Mouse (Mus musculus) heart, embryonic 16.5 days (tissue): ENCODE measurements around the gene Mkln1. TPM values are rescaled to one million over a fixed set of nuclear protein-coding genes. Genes with fewer than 3 reads are reported as not detected.

Experiments used
- ATAC-seq: fragments of 200-750 bp; cut with Nextera tagmentation; replicated peaks from 2 replicates; pipeline ENCODE4 v1.8.0; 2017; ENCODE audit warnings: moderate number of reproducible peaks; ENCODE audit not compliant: insufficient read depth, low FRiP score; ENCODE audit errors: extremely low read depth
- H3K27ac ChIP-seq: fragments of 300-500 bp; sonication (generic); 2 replicates; pipeline ENCODE4 v1.5.1; 2014; ENCODE audit warnings: mild to moderate bottlenecking, low read length, control low read depth, moderate library complexity
- H3K27me3 ChIP-seq: fragments of 300-500 bp; sonication (generic); 2 replicates; pipeline ENCODE4 v1.6.1; 2014; ENCODE audit warnings: low read length, mixed read lengths; ENCODE audit not compliant: control insufficient read depth, insufficient read depth
- H3K36me3 ChIP-seq: fragments of 300-500 bp; sonication (generic); 2 replicates; pipeline ENCODE4 v1.6.1; 2014; ENCODE audit not compliant: control insufficient read depth, insufficient read depth
- H3K4me1 ChIP-seq: fragments of 300-500 bp; sonication (generic); 2 replicates; pipeline ENCODE4 v1.6.1; 2014; ENCODE audit warnings: low read length, mixed read lengths; ENCODE audit not compliant: control insufficient read depth, insufficient read depth
- H3K4me2 ChIP-seq: fragments of 300-500 bp; sonication (generic); 2 replicates; pipeline ENCODE4 v1.6.1; 2014; ENCODE audit warnings: low read depth, mild to moderate bottlenecking, control low read depth, low read length
- H3K4me3 ChIP-seq: fragments of 300-500 bp; sonication (generic); 2 replicates; pipeline ENCODE4 v1.5.1; 2014; ENCODE audit warnings: mild to moderate bottlenecking, control low read depth, low read length
- H3K9ac ChIP-seq: fragments of 300-500 bp; sonication (generic); 2 replicates; pipeline ENCODE4 v1.6.1; 2014; ENCODE audit warnings: low read length, control low read depth
- H3K9me3 ChIP-seq: fragments of 300-500 bp; sonication (generic); replicated peaks from 2 replicates; pipeline ENCODE4 v1.6.1; 2016; ENCODE audit warnings: low read length; ENCODE audit not compliant: control insufficient read depth
- WGBS: fragments of 180-500 bp; shearing (Covaris S2); extraction: QIAGEN DNeasy Blood & Tissue Kit; methylation state at CpG from one replicate; pipeline ENCODE4 v1.1.7; 2014; 5-methylcytosine and 5-hydroxymethylcytosine counted together
- polyA plus RNA-seq: library from polyadenylated mRNA; unstranded; fragments of >200 nt; fragmentation: Nextera tagmentation; extraction: Ambion mirVana; gene quantifications from 2 replicates; pipeline ENCODE4 v1.2.1, GENCODE M21; 2015

Gene Mkln1
- polyA plus RNA-seq, 1 experiment from 2014 or later: 228 TPM

GRCm38 (mm10) chr6:31413556-31413955 is 15.0 kb downstream of the Mkln1 start:
- Histone ChIP-seq H3K4me1 (peaks cover 39% of the 10 kb centered on the region), H3K4me2 (no peak overlapping the region), H3K4me3 (no peak overlapping the region), H3K27ac (no peak overlapping the region), H3K9me3 (no peaks in the 10 kb centered on the region; the same call in 1 of the 2 replicates), H3K27me3 (no peaks in the 10 kb centered on the region), H3K9ac (no peak overlapping the region), H3K36me3 (no peaks in the 10 kb centered on the region)
- ATAC-seq: no peak

- H3K4me2 ChIP-seq: no peak overlapping the region
- WGBS: 9% methylated on average over 1 of the region's 1 CpGs
- ATAC-seq: no peak
- no peak overlapping the region for H3K4me3 ChIP-seq
- no peaks in the 10 kb centered on the region for H3K27me3 ChIP-seq
- no peaks in the 10 kb centered on the region; the same call in 1 of the 2 replicates for H3K9me3 ChIP-seq
- peaks cover 38% of the 10 kb centered on the region for H3K4me1 ChIP-seq
- H3K27ac ChIP-seq: no peak overlapping the region
- no peak overlapping the region for H3K9ac ChIP-seq
- no peaks in the 10 kb centered on the region for H3K36me3 ChIP-seq
Observed at GRCm38 (mm10) chr6:31414303-31414702, 15.8 kb downstream of the Mkln1 start.

GRCm38 (mm10) chr6:31425428-31425827 is 26.9 kb downstream of the Mkln1 start:
- Histone ChIP-seq H3K36me3 (peaks cover 13% of the 10 kb centered on the region), H3K4me2 (no peak overlapping the region), H3K4me3 (no peak overlapping the region), H3K4me1 (0 out of 2 replicates have a peak, but pooled peaks cover 3% of the 10 kb centered on the region), H3K9ac (no peak overlapping the region), H3K9me3 (no peaks in the 10 kb centered on the region), H3K27me3 (no peaks in the 10 kb centered on the region), H3K27ac (no peak overlapping the region)
- 34% methylated on average over 3 of the region's 3 CpGs for WGBS
- no peak for ATAC-seq

- Histone ChIP-seq H3K27ac (no peak overlapping the region), H3K4me1 (no peaks in the 10 kb centered on the region), H3K27me3 (no peaks in the 10 kb centered on the region), H3K36me3 (peaks cover 12% of the 10 kb centered on the region), H3K9ac (no peak overlapping the region), H3K4me3 (no peak overlapping the region), H3K4me2 (no peak overlapping the region), H3K9me3 (no peaks in the 10 kb centered on the region)
- WGBS: 57% methylated on average over 2 of the region's 2 CpGs
- no peak for ATAC-seq
Observed at GRCm38 (mm10) chr6:31437264-31437663, 38.7 kb downstream of the Mkln1 start.

- H3K4me2 ChIP-seq: no peak overlapping the region
- H3K36me3 ChIP-seq: peaks cover 6% of the 10 kb centered on the region; the same call in 1 of the 2 replicates
- no peaks in the 10 kb centered on the region for H3K9me3 ChIP-seq
- H3K9ac ChIP-seq: no peak overlapping the region
- H3K27ac ChIP-seq: no peak overlapping the region
- H3K4me3 ChIP-seq: no peak overlapping the region
- H3K4me1 ChIP-seq: no peaks in the 10 kb centered on the region
- no peak for ATAC-seq
- WGBS: 79% methylated on average over 1 of the region's 1 CpGs
- no peaks in the 10 kb centered on the region for H3K27me3 ChIP-seq
Observed at GRCm38 (mm10) chr6:31445258-31445657, 46.7 kb downstream of the Mkln1 start.

GRCm38 (mm10) chr6:31453735-31454134 is 55.2 kb downstream of the Mkln1 start:
- Histone ChIP-seq H3K36me3 (peaks cover 11% of the 10 kb centered on the region), H3K4me1 (no peaks in the 10 kb centered on the region), H3K27me3 (no peaks in the 10 kb centered on the region), H3K27ac (no peak overlapping the region), H3K9me3 (no peaks in the 10 kb centered on the region), H3K4me2 (no peak overlapping the region), H3K9ac (no peak overlapping the region), H3K4me3 (no peak overlapping the region)
- ATAC-seq: no peak

GRCm38 (mm10) chr6:31455376-31455775 is 56.8 kb downstream of the Mkln1 start:
- H3K4me1 ChIP-seq: peaks cover 5% of the 10 kb centered on the region; the same call in 1 of the 2 replicates
- H3K36me3 ChIP-seq: peaks cover 19% of the 10 kb centered on the region
- no peak for ATAC-seq
- H3K27me3 ChIP-seq: no peaks in the 10 kb centered on the region
- H3K9ac ChIP-seq: no peak overlapping the region
- no peak overlapping the region for H3K27ac ChIP-seq
- H3K4me2 ChIP-seq: no peak overlapping the region
- H3K4me3 ChIP-seq: no peak overlapping the region
- no peaks in the 10 kb centered on the region for H3K9me3 ChIP-seq
- 95% methylated on average over 2 of the region's 2 CpGs for WGBS

- H3K4me2 ChIP-seq: no peak overlapping the region
- H3K27ac ChIP-seq: no peak overlapping the region
- no peak for ATAC-seq
- H3K4me3 ChIP-seq: no peak overlapping the region
- no peak overlapping the region for H3K9ac ChIP-seq
- 58% methylated on average over 1 of the region's 1 CpGs for WGBS
- peaks cover 24% of the 10 kb centered on the region for H3K36me3 ChIP-seq
- H3K9me3 ChIP-seq: no peaks in the 10 kb centered on the region
- no peaks in the 10 kb centered on the region for H3K27me3 ChIP-seq
- peaks cover 5% of the 10 kb centered on the region; the same call in 1 of the 2 replicates for H3K4me1 ChIP-seq
Observed at GRCm38 (mm10) chr6:31456988-31457387, 58.5 kb downstream of the Mkln1 start.

- no peaks in the 10 kb centered on the region for H3K4me1 ChIP-seq
- H3K27me3 ChIP-seq: no peaks in the 10 kb centered on the region
- no peak overlapping the region for H3K4me2 ChIP-seq
- 95% methylated on average over 6 of the region's 6 CpGs for WGBS
- no peak overlapping the region for H3K27ac ChIP-seq
- H3K9ac ChIP-seq: no peak overlapping the region
- peaks cover 14% of the 10 kb centered on the region for H3K36me3 ChIP-seq
- no peak for ATAC-seq
- no peak overlapping the region for H3K4me3 ChIP-seq
- H3K9me3 ChIP-seq: no peaks in the 10 kb centered on the region
Observed at GRCm38 (mm10) chr6:31469431-31469830, 70.9 kb downstream of the Mkln1 start.

- Histone ChIP-seq H3K9me3 (no peaks in the 10 kb centered on the region), H3K9ac (no peak overlapping the region), H3K4me2 (no peak overlapping the region), H3K4me3 (no peak overlapping the region), H3K27ac (no peak overlapping the region), H3K36me3 (peaks cover 17% of the 10 kb centered on the region), H3K4me1 (no peaks in the 10 kb centered on the region), H3K27me3 (no peaks in the 10 kb centered on the region)
- 79% methylated on average over 4 of the region's 4 CpGs for WGBS
- ATAC-seq: no peak
Observed at GRCm38 (mm10) chr6:31478221-31478620, 79.7 kb downstream of the Mkln1 start.
